Mouse (Mus musculus) large intestine, adult 2 months (tissue): ENCODE results near the gene Fam71f1. TPM values are rescaled to one million over a fixed set of nuclear protein-coding genes. Genes with fewer than 3 reads are reported as not detected.
"Not testable (repeated sequence)": the region's sequence is repeated elsewhere in the genome, so short reads cannot be mapped to it uniquely, and the experiment has no call there.

ENCODE experiments used
- DNase-seq: peaks from one replicate; pipeline ENCODE4 v3.0.0-alpha.2; 2012; ENCODE audit warnings: low read depth, low spot score
- WGBS: fragments of 180-500 bp; shearing (Covaris S2); methylation state at CpG from one replicate; pipeline ENCODE4 v1.1.7; 2018; 5-methylcytosine and 5-hydroxymethylcytosine counted together
- polyA plus RNA-seq: library from polyadenylated mRNA; depleted of rRNA; stranded (reverse); fragments of >200 nt; gene quantifications from 2 replicates; pipeline ENCODE4 v1.2.3, GENCODE M21; 2012

Fam71f1 gene
- polyA plus RNA-seq, 1 experiment: not detected

GRCm38 (mm10) chr6:29322147-29322546 is 3.2 kb downstream of the Fam71f1 start:
- 87% methylated on average over 7 of the region's 7 CpGs for WGBS
- no peak for DNase-seq

DNA sequence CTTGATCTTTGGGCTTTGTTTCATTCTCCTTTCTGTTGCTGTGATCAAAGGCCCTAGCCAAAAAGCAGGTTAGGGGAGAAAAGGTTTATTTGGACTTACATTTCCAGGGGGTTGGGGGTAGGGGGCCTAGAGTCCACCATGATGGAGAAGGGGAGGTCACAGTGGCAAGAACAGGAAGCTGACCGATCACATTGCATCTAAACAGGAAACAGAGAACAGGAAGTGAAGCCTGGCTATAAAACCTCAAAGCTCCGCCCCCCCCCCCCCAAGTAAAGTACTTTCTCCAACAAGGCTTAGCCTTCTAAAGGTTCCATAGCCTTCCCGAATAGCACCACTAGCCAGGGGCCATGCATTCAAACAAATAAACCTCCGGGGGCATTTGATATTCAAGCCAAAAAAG is 3.8 kb downstream of the Fam71f1 start:
- no peak for DNase-seq
- WGBS: 58% methylated on average over 4 of the region's 4 CpGs

GRCm38 (mm10) chr6:29326961-29327360 is 8.0 kb downstream of the Fam71f1 start:
- DNase-seq: no peak
- 83% methylated on average over 9 of the region's 9 CpGs for WGBS

- DNase-seq: no peak
- WGBS: 48% methylated on average over 4 of the region's 4 CpGs
Measured at GRCm38 (mm10) chr6:29329514-29329913, 10.6 kb downstream of the Fam71f1 start.

- WGBS: 87% methylated on average over 2 of the region's 2 CpGs
- not testable (repeated sequence) for DNase-seq
Measured at GRCm38 (mm10) chr6:29346512-29346911, 27.6 kb downstream of the Fam71f1 start.

DNA sequence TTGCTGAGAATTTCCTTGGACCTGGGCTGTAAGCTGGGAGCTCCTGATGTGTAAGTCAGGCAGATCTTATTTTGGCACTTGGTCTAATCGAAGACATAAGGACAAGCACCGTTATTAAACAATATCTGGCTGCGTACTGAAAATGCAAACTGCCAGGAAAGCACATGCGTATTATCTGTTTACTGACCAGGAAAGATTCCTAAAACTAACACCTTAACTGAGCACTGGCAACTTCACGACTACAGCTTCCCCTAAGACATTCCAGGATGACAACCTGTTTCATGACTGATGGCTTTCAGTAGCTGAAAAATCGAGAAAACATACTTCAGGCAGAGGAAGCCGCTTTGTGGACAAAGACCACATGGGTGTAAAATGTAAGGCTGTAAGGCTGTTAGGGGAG is 28.2 kb downstream of the Fam71f1 start:
- DNase-seq: no peak
- WGBS: 29% methylated on average over 7 of the region's 7 CpGs

DNA sequence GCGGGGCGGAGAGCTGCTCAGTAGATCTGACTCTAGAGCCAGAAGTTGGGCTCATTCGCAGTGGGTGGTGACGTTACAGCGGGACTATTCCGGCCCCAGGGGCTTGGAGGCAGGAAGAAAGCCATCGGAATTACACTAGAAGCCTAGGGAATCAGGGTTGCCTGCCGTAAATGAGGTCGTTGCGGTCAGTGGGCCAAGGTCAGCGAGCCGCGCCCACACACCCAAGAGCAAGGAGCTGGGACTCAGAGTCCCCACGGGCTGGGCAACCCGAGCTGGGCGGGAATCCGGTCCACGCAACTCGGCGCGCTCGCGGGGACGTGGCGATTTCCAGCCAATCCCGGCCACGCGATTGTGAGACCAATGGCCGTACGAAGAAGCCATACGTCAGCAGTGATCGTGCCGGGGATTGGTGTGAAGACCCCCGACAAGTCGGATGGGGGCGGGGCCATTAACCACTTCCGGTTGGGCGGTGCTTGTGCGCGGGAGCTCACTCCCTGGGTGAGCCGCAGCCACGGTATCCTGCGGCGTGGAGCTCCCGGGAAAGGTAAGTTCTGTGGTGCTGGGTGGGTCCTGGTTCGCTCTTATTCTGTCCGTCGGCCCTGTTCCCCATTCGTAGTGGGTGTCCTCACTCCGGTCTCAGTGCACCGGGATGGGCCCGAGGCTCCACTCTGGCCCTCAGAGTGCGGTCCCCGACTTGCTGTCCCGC is 28.9 kb downstream of the Fam71f1 start, which contains the start of gene Calu:
Gene Calu (plus strand): TSS at position 405 of the 706 bp plus-strand sequence.
- under 1% methylated on average over 55 of the region's 55 CpGs for WGBS

DNA sequence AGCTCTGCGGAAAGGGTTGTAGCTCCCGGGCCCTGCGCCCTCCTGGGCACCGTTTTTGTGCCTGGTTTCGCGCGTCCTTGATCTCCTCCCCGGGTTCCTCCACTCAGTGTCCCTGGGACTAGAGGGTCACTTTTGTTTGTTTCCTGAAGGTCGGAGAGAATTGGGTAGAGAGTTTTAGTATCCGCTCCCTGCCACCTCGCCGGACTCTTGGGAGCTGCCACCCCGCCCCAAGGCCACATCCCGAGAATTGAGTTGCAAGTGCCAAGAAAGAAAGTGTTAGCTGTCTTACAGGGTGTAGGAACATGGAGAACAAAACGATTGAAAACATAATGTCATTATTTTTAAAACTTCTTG is 29.4 kb downstream of the Fam71f1 start:
- WGBS: under 1% methylated on average over 15 of the region's 15 CpGs
- DNase-seq: peak; percentile 19

More for the DNA sequence above, 28.9 kb downstream of the Fam71f1 start, which contains the start of gene Calu:
- peak; percentile 96 for DNase-seq

GRCm38 (mm10) chr6:29351613-29352012 is 32.7 kb downstream of the Fam71f1 start:
- DNase-seq: no peak

DNA sequence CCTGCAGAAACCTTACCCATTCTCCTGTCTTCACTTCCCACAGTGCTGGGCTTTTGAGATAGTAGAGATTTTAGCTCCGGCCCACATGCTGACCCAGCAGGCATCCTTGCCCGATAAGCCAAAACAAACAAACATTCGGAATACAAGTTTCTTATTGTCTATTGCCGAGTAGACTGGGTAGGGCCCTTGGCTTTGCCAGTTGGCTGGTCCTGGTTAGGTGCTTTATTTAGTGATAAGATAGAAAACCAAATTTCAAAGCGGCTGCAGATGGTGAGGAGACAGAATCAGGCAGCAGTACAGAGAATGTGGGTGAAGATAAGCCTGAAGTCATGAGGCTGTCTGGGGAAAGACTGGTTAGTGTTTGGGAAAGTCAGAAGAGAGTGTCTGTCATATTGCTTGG is 33.9 kb downstream of the Fam71f1 start:
- DNase-seq: no peak
- WGBS: 24% methylated on average over 5 of the region's 5 CpGs

DNA sequence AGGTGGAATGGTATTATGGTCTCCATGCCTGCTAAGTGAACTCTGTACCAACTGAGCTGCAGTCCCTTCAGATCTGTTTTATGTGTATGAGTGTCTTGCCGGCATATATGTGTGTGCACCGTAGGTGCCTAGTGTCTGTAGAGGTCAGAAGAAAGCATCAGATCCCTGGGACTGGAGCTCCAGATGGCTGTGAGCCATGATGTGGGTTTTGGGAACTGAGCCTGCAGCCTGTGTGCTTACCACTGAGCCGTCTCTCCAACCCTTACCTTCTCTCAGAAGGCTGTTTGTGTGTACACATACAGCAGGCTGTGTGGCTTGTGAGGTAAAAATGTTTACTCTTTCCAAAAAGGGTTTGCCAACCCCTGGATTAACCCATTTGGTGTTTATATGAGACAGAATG is 40.4 kb downstream of the Fam71f1 start:
- no peak for DNase-seq
- WGBS: 78% methylated on average over 3 of the region's 3 CpGs

DNA sequence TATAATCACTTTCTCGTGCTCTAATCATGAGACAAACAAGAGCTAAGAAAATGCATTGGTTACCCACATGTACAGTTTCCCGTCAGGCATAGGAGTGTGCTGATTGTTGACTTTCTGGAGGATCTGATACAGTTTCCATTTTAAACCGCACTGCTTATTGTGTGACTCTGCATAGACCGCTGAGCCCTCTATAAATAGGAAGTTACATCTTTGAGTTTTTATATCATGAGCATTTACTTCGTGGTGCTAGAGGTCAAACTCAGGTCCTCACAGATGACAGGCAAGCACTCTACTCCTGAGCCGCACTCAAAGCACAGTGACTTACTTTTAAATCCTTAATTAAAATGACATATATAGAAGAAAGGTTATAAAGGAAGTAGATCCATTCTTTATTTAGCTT is 41.3 kb downstream of the Fam71f1 start:
- no peak for DNase-seq
- WGBS: 69% methylated on average over 6 of the region's 6 CpGs

DNA sequence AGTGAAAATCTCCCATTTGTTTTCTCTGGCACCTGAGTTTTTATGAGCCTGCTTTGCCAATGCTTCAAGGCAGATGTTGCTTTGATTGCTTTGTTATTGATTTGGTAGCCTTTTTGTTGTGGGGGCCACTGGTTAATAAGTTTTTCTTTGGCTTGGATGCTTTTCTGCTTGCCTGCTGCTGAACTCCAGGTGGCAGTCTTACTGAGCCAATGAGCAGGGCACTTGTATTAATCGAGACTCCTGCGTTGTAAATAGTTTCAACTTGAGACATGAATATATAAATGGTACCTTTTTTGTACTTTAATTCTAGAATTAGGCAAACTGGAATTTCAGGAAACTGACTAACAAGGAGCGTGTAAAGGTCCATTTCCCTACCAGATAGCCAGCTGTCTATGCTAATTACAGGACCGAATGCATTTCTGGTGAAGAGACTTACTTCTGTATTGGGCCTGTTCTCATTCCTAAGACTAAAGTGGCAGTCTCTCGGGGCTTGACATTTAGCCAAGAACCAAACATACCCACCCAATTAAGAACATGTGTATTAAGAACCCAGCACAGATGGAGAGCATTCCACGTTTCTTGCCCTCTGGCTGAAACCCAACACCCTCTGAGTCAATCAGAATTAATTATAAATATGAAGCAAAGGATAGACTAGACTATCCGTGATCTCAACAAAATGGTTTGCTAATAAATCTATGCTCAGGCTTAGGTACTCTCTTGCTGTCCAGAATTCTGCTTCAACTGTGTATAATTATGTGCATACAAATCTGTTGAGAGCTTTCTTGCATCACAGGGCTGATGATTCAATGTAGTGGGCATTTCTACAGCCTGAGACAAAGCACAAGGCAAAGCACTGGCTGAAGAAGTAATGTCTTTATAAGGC is 43.5 kb downstream of the Fam71f1 start:
- DNase-seq: no peak
- WGBS: 51% methylated on average over 7 of the region's 7 CpGs

GRCm38 (mm10) chr6:29363129-29363515 is 44.2 kb downstream of the Fam71f1 start:
- DNase-seq: no peak
- 64% methylated on average over 3 of the region's 3 CpGs for WGBS

DNA sequence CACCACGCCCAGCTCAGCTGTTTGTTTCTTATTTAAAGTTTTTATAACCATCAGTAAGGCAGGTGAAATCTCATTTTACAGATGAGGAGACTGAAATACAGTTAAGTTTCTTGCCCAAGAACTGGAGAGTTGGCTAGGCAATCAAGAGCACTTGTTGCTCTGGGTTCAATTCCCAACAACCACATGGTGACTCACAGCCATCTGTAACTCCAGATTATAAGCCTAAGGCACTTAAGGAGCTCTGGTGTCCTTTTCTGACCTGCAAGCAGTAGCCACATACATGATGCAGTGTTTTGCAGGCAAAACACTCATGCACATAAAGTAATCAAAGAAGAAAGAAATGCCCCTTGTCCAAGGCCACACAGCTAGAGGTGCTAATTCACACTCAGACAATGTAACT is 46.3 kb downstream of the Fam71f1 start:
- 88% methylated on average over 1 of the region's 1 CpGs for WGBS
- DNase-seq: no peak

DNA sequence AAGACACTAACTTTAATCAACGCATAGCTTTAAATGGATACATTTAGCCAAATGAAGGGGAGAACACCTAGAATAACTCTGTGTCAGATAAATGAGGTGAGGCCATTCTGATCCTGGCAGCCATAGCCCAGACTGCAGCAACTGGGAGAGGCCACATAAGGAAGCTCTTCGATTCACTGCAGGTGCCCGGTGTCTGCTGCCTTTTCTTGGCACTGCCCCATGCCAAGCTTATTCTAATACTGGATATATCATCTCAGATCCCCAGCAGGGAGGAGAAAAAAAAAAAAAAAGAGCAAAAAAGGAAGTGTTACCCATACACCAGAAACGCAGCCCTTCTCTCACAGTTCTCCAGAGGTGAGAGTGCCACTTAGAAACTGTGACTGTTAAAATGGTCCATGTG is 58.4 kb downstream of the Fam71f1 start:
- no peak for DNase-seq
- WGBS: 65% methylated on average over 4 of the region's 4 CpGs

DNA sequence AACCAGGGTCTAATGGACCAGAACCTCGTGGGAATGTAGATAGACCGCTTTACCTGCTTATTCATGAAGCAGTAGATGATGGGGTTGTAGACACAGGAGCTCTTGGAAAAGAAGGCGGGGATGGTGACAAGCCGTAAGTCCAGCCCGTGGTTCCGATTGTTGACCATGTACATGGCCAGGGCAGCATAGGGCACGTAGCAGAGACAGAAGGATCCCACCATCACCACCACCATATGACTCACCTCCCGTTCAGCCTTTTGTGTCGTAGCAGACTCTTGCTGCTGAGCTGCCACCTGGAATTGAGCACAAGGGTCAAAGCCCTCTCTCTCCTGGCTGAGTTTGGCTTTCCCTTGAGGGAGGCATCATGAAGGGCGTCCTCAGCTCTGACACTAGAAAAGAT is 59.7 kb downstream of the Fam71f1 start:
- DNase-seq: no peak
- 88% methylated on average over 10 of the region's 10 CpGs for WGBS

- no peak for DNase-seq
- WGBS: 95% methylated on average over 6 of the region's 6 CpGs
Measured at GRCm38 (mm10) chr6:29379954-29380353, 61.0 kb downstream of the Fam71f1 start.

DNA sequence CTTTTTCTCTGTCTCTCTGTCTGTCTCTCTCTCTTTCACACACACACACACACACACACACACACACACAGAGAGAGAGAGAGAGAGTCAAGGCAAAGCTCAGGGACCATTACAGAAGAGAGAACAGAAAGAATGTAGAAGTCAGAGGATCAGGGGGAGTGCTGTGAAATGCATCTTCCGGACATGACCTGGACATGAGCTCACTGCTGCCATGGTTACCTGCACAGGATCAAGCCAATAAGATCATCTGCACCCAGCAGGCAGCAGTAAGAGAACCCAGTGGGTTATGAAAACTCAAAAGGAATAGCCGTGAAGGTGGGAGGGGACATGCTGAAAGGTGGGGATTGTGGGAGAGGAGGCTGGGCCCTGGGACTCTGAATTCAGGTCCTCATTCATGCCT is 63.5 kb downstream of the Fam71f1 start:
- no peak for DNase-seq
- 53% methylated on average over 2 of the region's 2 CpGs for WGBS
